Mouse (Mus musculus): ENCODE data around the gene Dnajc7.
"Not testable (repeated sequence)": the region's sequence is repeated elsewhere in the genome, so short reads cannot be mapped to it uniquely, and the experiment has no call there.

Dnajc7 gene

DNA sequence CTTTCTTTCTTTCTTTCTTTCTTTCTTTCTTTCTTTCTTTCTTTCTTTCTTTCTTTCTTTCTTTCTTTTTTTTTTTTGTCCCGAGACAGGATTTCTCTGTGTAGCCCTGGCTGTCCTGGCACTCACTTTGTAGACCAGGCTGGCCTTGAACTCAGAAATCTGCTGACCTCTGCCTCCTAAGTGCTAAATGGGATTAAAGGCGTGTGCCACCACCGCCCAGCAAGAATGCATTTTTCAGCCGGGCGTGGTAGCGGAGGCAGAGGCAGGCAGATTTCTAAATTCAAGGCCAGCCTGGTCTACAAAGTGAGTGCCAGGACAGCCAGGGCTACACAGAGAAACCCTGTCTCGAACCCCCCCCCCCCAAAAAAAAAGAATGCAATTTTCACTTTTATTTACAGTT lies 3.1 kb downstream of the Dnajc7 start:
- DNase-seq (ENCODE audit: low spot score): not testable (repeated sequence)

DNA sequence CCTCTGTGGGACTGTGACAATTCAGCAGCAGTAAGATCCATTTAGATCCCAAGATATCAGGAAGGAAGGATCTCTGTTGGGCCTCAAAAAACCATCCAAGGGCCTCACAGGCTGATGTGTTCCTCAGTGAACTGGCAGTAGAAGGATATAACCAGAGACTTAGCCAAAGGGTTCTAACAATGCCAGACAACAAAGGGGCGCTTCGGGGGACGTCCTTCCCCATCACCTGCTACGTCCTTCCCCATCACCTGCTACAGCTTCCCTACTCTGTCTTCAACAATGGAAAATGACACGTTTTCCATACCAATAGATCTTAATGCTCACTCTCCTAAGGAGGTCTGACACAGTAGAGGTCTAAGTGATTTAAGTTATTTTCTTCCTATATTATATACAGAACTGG lies 3.6 kb downstream of the Dnajc7 start:
- DNase-seq (ENCODE audit: low spot score): no peak

DNA sequence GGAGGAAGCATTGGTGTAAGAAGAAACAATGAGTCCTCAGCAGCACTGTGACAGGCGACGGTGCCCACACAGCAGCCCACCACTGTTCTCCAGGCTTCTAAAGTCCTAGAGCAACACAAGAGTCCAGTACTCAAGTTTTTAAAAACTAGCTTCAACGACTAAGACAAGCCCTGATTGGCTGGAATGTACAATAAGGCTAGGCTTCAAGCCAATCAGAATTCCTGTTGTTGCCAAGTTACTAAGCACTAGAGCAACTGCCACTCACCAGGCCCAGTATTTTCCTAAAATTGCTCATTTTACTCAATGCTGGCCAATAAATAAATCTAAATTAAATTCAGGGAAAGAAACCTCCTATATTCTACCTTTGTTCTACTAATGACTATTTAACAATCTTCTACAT lies 6.7 kb downstream of the Dnajc7 start:
- no peak for DNase-seq (ENCODE audit: low spot score)

DNA sequence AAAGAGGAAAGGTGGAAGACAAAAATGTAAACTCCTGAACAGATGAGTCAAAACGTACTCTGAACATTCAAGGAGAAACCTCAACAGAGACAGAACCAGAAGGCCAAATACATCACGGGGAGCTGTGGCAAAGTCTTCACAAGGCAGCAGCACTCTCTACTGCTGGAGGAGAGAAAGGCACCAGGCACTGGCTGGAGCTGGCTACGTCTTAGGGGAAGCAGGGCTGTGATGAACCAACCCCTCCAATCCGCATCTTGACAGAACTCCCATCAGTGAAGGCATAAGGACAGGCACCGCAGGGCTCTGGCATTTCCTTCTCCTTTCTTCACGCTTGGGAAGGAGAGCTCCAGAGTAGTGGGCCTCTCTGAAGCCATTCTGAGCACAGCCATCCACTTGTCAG lies 8.3 kb downstream of the Dnajc7 start:
- DNase-seq (ENCODE audit: low spot score): no peak

DNA sequence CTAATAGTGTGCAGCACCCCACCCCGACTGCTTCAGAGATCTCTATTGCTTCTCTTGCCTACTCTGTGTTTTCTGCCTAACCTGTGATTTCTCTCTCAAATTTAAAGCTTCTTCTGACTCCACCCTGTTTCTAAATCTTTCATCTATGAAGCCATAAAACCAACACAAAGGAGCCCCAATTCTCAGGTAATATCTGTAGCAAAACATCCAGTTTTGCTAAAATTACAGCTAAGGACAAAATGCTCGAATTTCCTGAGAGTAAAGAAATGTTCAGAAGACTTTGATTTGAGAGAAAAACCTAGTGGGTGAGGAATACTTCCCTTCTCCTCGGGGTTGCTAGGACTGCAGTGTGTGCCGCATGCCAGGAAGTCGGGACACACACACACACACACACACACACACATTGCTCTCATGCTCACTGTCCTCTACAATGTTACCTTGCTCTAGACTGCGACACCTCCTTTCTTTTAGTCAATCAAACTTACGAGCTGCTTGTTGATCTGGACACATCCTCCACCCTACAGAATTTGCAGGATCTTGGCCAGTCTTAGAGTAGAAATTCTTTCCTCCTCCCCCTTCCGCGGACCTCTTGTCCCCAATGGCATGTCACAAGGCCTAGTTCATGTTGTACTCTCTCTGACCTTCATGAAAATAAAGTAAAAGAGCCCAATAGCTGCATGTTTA lies 9.8 kb downstream of the Dnajc7 start:
- no peak for DNase-seq (ENCODE audit: low spot score)

DNA sequence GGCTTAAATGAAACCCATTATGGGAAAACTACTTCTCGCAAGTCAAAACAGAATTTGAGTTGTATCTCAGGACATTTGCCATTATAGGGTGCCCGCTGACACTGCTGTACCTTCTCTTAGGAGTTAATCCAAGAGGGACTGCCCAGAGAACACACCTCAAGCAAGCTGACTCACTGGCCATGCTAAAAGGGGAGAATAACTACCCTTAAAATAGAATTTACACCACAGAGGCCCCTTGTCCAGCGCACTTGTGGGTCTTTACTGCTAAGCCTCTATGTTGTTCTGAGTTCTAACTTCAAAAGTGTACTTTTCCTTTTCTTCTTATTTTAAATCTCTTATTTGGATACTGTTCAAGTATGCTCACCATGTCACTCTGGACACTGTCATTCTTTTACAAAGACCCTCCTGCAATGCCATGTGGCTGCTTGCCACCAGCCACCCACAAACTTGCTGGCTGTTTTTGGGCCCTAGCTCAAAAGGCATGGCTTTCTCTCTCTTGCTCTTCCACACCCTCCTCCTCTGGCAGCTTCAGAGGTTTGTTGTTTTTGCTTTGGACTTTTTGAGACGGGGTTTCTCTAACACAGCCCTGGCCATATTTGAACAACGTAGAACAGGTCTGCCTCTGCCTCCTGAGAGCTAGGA lies 10.5 kb downstream of the Dnajc7 start:
- no peak for DNase-seq (ENCODE audit: low spot score)

DNA sequence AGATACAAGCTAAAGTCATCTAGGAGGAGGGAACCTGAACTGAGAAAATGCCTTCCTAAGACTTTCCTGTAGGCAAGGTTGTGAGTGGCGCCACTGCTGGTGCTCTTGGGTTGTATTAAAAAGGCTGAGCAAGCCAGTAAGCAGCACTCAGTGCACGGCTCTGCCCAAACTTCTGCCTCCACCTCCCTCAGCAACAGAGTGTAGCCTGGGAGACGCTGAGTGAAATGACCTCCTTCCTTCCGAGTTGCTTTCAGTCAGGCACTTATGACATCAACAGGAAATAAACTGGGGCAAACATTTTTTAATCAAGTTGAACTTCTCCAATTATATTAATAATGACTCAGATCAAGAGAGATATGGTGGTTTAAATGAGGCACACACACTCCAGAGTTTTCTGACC lies 11.2 kb downstream of the Dnajc7 start:
- DNase-seq (ENCODE audit: low spot score): no peak

DNA sequence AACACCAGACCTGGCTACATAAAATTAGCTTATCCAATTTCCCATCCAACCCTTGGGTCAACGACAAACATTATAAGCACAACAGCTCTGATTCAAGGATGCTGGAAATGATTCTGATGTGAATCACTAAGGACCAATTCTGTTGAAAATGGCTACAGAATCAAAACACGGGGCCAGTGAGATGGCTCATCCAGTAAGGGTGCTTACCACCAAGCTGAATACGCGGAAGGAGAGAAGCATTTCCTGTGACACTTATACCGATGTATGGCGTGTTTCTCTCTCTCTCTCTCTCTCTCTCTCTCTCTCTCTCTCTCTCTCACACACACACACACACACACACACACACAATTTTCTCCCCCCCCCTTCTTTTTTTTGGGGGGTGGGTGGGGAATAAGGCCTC lies 12.8 kb downstream of the Dnajc7 start:
- DNase-seq (ENCODE audit: low spot score): no peak

DNA sequence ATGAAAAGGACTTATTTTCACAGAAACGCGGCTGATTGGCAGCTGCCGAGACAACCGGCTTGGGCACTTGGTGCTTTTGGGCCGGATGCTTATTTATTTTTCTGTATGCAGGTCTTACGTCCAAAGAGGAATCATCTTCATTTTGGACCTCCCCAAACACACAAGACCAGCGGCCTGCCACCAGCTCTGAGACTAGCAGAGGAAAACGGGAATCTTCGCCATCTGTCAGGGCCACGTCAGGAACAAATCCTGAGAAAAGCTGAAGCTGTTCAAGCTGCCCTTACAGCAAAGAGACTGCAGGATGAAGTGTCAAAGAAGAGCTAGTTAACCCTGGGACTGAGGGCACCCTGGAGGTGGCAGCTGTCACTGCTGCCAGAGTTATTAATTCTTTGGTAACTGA lies 14.5 kb downstream of the Dnajc7 start:
- no peak for DNase-seq (ENCODE audit: low spot score)

DNA sequence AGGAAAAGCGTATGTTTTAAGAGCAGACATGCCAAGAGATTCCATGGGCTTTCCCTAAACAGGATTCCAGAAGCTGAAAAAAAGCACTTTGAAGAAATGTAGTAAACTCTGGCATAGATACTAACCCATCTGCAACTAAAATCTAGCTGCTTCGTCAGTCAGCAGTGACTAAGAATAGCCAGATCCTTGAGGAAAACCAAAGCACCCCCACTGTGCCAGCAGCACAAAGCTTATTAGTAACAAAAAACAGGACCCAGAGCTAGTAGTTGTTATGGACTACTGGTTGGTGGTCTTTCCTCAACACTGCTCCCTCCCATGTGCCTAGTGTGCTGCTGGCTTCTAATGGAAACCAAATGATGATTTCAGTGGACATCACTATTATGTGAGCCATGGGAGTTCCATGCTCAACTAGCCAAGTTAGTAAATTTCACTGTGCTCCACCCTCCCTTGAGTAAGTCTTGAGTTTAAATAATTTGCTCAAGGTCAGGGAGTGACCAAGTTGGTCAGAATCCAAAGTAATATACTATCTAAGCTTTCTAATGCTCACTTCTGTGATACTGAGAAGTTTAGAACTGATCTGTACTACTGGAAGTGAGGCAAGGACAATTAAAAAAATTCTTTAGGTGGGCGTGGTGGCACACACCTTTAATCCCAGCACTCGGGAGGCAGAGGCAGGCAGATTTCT lies 15.5 kb downstream of the Dnajc7 start:
- no peak for DNase-seq (ENCODE audit: low spot score)

DNA sequence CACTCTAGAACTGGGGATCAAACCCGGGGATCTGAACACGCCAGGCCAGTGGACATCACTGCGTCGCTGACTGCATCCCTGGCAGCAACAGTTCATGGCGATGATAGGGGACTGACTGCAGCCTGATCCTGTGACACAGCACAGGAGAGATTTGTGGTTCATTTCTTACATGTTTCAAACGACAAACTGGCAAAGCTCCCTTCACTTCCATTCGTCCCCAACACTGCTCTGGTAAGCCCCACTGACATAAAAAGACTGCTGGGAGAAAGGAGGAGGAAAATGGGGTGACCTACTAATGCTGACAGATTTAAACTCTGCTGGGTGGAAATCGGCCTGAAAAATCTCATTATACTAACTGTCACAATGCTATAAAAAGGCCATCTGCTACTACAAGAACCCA lies 16.2 kb downstream of the Dnajc7 start:
- no peak for DNase-seq (ENCODE audit: low spot score)

DNA sequence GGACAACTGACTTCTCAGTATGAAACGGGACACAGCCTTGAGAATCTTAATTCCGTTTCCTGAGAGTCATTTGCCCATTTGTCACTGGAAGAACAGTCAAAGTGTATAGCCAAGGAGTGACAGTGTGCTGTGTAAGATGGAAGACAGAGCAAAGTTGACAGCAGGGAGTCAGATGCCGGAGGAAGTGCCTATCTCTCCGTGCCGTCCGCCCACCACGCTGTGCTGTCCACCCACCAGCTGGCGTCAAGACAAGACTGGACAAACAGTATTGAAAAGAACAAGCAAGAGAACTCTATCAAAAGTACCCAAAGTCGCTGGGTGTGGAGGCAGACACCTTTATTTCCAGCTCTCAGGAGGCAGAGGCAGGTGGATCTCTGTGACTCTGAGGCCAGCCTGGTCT lies 16.8 kb downstream of the Dnajc7 start:
- DNase-seq (ENCODE audit: low spot score): no peak

DNA sequence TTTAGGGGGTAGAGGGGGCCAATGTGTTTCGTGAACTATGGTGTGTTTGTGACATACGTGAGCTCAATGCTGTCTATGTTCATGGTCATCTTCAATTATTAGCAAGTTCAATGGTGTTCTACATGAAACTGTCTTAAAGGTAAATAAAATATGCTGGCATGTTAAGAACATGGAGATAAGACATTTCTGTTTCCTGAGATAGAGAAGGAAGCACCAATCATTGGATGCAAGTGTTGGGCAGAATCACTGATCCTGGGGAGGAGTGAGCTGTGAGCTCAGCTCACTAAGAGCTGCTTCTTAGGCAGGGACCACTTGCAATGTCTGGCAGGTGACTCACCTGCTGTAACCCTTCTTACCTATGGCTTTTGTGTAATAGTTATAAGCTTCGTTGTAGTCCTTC lies 18.6 kb downstream of the Dnajc7 start:
- DNase-seq (ENCODE audit: low spot score): no peak

DNA sequence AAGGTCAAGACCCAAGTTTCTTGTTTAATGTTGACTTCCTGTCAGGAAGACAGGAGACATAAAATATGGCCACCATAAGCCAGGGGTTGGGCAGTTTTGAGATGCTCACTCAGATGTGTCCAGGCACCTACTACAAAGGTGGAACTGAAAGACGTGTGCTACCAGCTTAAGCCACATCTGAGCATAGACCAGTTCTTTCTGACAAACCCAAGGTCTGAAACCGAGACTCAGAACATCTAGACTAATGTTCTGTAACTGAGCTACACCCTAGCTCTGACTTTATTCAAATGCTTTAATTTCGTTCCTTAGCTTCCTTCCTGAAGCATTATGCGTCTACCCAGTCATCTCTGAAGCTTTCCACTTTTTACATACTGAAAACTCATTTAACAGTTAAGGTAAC lies 21.9 kb downstream of the Dnajc7 start:
- DNase-seq (ENCODE audit: low spot score): no peak

DNA sequence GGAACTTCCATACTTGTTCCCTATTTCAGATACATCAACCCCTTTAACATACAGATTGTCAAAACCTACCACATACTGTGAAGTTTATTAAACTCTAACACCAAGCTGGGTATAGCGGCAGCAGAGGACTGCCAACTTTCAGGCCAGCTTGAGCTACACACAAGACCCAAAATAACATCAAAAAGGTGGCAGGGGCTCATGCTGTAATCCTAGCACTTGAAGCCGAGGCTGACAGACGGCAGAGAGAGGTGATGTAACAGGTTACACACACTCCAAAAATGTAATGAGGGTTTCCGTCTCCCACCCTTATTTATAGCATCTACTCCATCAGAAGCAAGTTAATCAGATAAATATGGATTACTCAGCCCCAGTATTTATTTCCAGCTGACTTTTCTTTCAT lies 24.4 kb downstream of the Dnajc7 start:
- no peak for DNase-seq (ENCODE audit: low spot score)

DNA sequence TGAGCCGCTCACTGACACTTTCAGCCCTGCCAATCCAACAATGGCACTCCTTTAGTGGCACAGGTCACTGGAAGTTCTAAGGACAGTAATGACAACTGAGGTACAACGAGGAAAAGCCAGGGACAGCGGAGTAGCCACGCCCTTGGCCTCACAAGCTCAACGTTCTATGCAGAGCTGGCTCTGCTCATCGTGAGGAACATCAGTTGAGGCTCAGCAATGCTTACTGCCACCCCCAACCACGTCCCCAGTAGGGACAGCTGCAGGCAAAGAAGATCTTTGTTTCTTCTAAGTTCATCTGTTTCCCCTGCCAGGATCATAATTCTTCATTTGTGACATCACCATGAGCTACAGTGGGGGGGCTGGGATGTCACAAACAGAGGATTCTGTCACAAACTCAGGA lies 25.4 kb downstream of the Dnajc7 start:
- DNase-seq (ENCODE audit: low spot score): no peak

DNA sequence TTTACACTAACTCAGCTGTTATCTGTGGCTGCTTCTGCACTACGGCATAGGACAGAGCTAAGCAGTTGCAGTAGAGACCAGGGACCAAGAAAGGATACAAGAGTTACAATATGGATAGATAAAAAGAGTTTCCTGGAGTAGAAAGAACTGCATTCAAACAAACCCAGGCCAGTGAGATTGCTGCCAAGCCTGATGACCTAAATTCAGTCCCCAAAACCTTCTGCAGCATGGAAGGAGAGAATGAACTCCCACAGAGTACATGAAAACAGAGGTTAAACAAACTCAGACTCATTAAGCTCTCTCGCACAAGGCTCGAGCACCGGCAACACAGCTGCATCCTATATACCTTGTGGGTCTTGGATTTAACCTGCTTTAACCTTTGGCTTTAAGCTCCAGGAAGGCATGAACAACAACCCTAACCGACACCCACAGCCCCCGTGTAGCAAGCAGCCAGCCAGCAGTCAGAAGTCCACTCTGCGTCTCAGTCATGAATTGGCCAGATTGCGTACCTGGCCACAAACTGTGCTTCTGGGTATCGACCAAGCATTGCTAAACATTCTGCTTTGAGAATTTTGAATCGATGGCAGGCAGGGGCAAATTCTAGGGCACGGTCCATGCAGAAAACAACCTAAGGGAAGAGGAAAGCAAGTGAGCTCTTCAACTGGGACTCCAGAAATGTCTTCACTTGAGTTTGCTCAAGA lies 27.5 kb downstream of the Dnajc7 start:
- DNase-seq (ENCODE audit: low spot score): no peak

DNA sequence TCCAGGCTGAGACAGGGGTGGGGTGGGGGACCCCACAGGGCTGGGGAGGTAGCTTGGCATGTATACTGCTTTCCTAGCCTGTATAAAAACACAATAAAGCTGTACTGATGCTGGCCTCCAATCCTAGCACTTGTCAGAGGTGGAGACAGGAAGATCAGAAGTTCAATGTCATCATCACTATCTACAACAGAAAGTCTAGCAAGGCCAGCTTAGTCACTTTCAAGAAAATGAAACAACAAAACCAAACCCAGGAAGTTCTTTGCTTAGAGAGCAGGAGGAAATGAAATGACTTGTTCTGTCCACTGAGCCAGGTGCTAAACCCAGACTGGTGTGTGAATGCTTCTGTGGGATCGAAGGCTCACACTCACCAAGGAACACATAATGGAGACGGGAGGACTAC lies 31.5 kb downstream of the Dnajc7 start:
- no peak for DNase-seq (ENCODE audit: low spot score)

DNA sequence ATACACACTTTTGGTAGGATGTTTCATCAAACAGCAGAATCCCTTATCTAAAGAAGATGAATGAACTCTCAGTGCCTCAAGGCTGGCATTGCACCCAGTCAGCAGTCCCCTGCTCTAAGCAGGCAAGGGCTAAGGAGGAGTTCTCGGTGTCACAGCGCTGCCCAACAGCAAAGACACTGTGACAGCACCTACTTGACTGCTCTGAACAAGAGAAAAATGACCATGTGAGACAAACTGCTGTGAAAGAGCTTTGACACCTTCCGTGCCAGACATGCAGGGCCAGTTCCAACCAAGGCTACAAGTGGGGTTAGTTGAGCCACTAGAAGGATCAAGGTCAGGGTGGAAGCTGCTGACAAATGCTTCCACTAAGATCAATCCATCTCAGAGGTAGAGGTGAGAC lies 34.8 kb downstream of the Dnajc7 start:
- DNase-seq (ENCODE audit: low spot score): no peak

DNA sequence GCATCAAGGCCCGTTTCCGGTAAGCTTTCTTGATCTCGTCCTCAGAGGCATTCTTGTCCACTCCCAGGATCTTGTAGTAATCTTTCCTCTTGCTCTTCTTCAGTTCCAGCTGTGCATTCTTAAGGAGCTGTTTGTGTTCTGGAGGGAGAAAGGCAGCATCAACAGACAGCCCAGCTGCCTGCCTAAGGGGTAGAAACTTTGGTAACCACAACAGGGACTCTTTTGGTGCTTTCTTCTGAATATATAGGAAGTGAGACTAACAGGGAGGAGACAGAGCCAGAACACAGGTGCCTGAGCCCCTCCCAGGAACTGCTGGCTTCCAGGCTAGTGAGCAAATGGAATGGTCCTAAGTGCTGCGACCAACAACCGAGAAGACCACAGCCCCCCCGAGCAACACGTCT lies 35.4 kb downstream of the Dnajc7 start:
- DNase-seq (ENCODE audit: low spot score): no peak

DNA sequence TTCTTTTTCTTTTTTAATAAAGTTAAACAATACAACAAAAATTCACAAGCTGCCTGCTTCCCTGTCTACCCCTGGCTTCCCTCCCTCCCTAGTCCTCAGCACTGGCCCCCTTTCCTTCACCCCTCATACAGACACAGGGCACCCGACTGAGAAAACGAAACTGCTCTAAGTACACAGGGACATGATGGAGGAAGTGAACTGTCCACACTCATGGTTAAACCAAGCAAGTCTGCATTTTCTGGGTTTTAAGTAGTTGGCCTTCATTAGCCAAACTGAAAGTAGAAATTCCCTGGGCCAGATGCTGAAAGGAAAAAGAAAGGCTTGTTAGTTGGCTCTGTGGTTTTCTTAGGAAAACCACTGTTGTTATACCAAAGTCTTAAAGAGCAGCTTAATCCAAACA lies 37.1 kb downstream of the Dnajc7 start:
- DNase-seq (ENCODE audit: low spot score): no peak

DNA sequence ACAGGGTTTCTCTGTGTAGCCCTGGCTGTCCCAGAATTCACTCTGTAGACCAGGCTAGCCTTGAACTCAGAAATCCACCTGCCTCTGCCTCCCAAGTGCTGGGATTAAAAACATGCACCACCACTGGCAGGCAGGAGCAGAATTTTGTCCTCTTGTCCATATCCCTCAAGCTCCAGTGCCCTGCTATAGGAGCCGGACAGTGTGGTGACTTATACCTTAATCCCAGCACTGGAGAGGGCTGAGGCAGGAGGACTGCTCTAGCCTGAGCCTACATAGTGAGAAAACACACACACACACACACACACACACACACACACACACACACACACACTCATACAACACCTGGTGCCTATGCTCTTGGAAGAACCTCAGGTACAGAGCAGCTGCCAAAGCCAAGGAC lies 37.6 kb downstream of the Dnajc7 start:
- DNase-seq (ENCODE audit: low spot score): not testable (repeated sequence)

DNA sequence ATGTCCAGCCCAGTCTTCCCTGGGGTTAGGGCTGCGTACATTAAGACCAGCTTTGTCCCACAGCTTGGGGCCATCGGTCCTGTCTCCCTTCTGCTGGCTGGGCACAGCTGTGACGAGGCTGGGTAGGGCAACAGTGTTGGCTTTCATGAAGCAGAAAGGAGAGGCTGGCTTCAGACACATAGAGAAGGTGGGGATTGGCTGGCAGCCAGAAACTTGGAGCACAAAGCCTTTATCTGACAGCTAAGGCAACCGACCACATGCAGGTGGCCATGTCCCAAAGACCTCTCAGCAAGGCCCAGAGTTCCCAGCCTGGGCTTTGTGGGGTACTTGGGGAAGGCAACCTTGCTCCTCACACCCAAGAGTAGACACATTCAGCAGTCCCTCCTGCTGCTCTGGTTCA lies 38.2 kb downstream of the Dnajc7 start:
- no peak for DNase-seq (ENCODE audit: low spot score)

Measured in urinary bladder, postnatal 10 days (tissue).